Mouse (Mus musculus): ENCODE measurements around the gene Tigd2. TPM values are rescaled to one million over a fixed set of nuclear protein-coding genes. Genes with fewer than 3 reads are reported as not detected.

Gene Tigd2
- total RNA-seq (2014; rRNA removed) (10.9 and 13.2 TPM in 2 replicates), polyA plus RNA-seq (2015; fragmentation: Nextera tagmentation; extraction: Ambion mirVana) (13.9 and 14.9 TPM in 2 replicates)

DNA sequence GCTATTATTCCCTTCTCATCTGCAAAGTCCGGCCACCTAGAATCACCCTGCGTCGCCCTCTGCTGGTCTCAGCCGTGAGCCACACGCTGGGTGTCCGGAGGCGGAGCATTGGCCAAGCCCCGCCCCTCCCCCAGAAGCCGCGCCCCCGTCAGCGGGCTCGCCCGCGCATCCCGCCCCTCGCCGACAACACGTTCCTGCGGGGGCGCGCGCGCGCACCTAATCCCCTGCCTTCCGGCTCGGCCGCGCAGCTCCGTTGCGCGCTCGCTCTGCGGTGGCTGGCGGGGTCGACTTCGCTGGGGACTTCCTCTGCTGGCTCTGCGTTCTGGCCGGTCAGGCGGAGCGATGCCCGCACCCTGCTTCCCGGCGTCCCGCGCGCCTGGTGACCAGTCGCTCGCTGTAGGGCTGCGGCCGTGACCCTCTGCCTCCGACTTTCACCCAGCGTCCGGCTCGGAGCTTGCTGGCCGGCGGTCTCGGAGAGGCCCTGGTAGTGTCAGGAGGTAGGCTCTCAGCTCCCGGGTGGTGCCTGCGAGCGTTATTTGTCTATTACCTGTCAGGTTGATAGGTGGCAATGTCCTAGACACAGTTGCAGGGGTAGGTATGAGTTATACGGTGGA, at the start of gene Tigd2:
Gene Tigd2, plus strand, starts transcription at position 186 of the 614 bp plus-strand sequence.
- DNase-seq (ENCODE audit: low spot score) (peak; percentile 97), ATAC-seq (peak; percentile 99)
- no peaks in the 10 kb centered on the region for H3K9me3 ChIP-seq (ENCODE audit: low read length)
- H3K27ac ChIP-seq: peak within 1 kb of the TSS; percentile 92
- H3K4me3 ChIP-seq (ENCODE audit: low read length): peak within 1 kb of the TSS; percentile 87
- H3K27me3 ChIP-seq (ENCODE audit: insufficient read depth, low read length): no peaks in the 10 kb centered on the region
- TF ChIP-seq CTCF (IDR thresholded peaks at IDR 0.05; ENCODE audit: low read depth): peak; percentile 79
- peak within 1 kb of the TSS; percentile 84 for H3K9ac ChIP-seq (replicated peaks; ENCODE audit: low read length)
- 0 out of 2 replicates have a peak, but pooled peaks cover 3% of the 10 kb centered on the region for H3K4me1 ChIP-seq (ENCODE audit: insufficient read depth, low read length)
- H3K36me3 ChIP-seq (ENCODE audit: insufficient read depth, low read length): no peaks in the 10 kb centered on the region
- WGBS: 0% methylated on average over 60 of the region's 62 CpGs
- H3K4me2 ChIP-seq (ENCODE audit: low read depth, low read length): peak within 1 kb of the TSS; percentile 77

DNA sequence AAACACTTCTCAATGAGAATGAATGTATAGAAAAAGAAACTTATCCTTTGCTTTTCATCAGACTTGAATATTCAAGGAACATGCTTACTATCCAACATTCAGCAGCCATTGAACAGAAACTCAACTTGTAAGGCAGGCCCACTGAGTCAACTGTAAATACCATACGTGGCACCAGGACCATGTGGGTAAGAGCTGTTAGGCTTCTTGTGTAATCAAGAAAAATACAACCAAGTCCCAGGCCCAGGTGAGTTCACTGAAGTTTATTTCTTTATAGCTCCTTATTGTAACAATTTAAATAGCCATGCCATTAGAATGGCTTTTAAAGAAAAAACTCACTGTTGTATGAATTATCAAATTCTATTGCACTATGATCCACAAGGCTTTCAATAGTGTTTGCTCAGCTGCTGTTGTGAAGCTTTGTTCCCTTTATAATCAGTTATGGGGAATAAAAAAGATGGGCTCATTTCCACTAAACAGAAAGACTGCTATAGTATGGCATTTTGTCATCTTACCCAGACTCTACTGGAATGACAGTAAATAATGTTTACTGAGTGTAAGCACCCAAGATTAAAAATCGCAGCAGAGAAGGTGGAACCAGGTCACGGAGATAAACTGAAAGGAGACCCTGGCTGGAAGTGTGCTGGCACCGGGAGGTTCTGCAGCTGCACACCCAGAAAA, 46.7 kb upstream of the Tigd2 start:
- no peaks in the 10 kb centered on the region for H3K4me1 ChIP-seq (ENCODE audit: insufficient read depth, low read length)
- no peaks in the 10 kb centered on the region for H3K36me3 ChIP-seq (ENCODE audit: insufficient read depth, low read length)
- H3K27ac ChIP-seq: no peak overlapping the region
- H3K4me2 ChIP-seq (ENCODE audit: low read depth, low read length): no peak overlapping the region
- H3K9ac ChIP-seq (replicated peaks; ENCODE audit: low read length): no peak overlapping the region
- no peak overlapping the region for H3K4me3 ChIP-seq (ENCODE audit: low read length)
- H3K9me3 ChIP-seq (ENCODE audit: low read length): no peaks in the 10 kb centered on the region
- WGBS: 92% methylated on average over 4 of the region's 4 CpGs
- ATAC-seq: no peak
- H3K27me3 ChIP-seq (ENCODE audit: insufficient read depth, low read length): no peaks in the 10 kb centered on the region
- no peak for DNase-seq (ENCODE audit: low spot score)
- TF ChIP-seq CTCF (IDR thresholded peaks at IDR 0.05; ENCODE audit: low read depth): no peak

DNA sequence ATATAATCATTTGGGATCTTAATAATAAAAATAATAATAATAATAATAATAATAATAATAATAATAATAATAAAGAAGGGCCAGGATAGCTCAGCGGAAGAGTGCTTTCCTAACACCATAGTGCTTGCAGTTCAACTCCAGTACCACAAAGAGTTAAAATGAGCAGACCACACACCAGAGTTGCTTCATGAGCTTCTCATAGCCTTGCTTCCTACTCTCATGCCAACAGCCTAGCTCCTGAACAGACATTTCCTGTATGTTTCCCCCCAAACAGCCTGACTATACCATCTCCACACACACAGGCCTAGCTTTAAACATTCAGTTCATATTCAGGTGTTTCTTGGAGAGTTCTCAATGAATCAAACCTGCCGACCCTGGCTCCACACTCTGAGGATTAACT, 45.8 kb upstream of the Tigd2 start:
- Histone ChIP-seq H3K4me2 (ENCODE audit: low read depth, low read length) (no peak overlapping the region), H3K9ac (replicated peaks; ENCODE audit: low read length) (no peak overlapping the region), H3K27ac (no peak overlapping the region), H3K9me3 (ENCODE audit: low read length) (no peaks in the 10 kb centered on the region), H3K4me3 (ENCODE audit: low read length) (no peak overlapping the region), H3K36me3 (ENCODE audit: insufficient read depth, low read length) (no peaks in the 10 kb centered on the region), H3K27me3 (ENCODE audit: insufficient read depth, low read length) (no peaks in the 10 kb centered on the region), H3K4me1 (ENCODE audit: insufficient read depth, low read length) (no peaks in the 10 kb centered on the region)
- 83% methylated on average over 2 of the region's 2 CpGs for WGBS
- TF ChIP-seq CTCF (IDR thresholded peaks at IDR 0.05; ENCODE audit: low read depth): no peak
- DNase-seq (ENCODE audit: low spot score) (no peak), ATAC-seq (no peak)

DNA sequence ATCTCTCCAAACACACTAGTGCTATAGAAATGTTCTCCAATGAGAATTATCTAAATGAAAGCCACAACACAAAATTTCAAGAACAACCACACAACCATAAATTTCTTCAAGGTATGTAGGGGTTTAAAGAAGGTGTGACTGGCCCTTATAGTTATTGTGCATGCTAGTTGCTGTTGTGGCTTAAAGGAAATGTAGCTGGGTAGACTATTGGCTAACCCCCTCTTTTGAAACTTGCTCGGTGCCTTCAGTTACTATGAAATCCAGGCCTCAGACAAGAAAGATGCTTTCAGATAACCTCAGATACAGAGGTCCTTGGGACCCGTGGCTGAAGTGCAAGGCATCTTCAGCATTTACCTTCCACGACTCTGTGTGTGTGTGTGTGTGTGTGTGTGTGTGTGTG, 45.3 kb upstream of the Tigd2 start:
- WGBS: 86% methylated on average over 3 of the region's 3 CpGs
- H3K9ac ChIP-seq (replicated peaks; ENCODE audit: low read length): no peak overlapping the region
- no peak overlapping the region for H3K4me2 ChIP-seq (ENCODE audit: low read depth, low read length)
- H3K4me1 ChIP-seq (ENCODE audit: insufficient read depth, low read length): no peaks in the 10 kb centered on the region
- H3K36me3 ChIP-seq (ENCODE audit: insufficient read depth, low read length): no peaks in the 10 kb centered on the region
- TF ChIP-seq CTCF (IDR thresholded peaks at IDR 0.05; ENCODE audit: low read depth): no peak
- H3K27ac ChIP-seq: no peak overlapping the region
- H3K9me3 ChIP-seq (ENCODE audit: low read length): no peaks in the 10 kb centered on the region
- H3K27me3 ChIP-seq (ENCODE audit: insufficient read depth, low read length): no peaks in the 10 kb centered on the region
- H3K4me3 ChIP-seq (ENCODE audit: low read length): no peak overlapping the region
- ATAC-seq (no peak), DNase-seq (ENCODE audit: low spot score) (no peak)

DNA sequence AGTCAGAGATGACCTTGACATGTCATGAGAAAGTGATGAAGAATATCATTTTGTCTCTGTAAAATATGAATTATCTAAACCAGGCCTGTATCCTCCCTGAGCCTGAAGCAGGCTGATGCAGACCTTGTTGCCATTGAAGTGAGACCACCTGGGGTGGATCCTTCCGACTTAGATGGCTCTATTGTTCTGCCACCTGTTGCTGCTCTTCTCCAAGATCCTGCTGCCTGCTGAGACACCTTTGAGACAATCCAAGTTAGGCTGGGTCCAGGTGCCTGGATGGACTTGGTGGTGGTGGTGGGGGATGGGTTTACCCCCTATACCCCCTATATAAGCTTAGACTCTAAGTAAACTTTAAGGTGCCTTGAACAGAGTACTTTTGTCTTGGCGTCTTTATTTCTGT, 39.7 kb upstream of the Tigd2 start:
- H3K27ac ChIP-seq: no peak overlapping the region

DNA sequence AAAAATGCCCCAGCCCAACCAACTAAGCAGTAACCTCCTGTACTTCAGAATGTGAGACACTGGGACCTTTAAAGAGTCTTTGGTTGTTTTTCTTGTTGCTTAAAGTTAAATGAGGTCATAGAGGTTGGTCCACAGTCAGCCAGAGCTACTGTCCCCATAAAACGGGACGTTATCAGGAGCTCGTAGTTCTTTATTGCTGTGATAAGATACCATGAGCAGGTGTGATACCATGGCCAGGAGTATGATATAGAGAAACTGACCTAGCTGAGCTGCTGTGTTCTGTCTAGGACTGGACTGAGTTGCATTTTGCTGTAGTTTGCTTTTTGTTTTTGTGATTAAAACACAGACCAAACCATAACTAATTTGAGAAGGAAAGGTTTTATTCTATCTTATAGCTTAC, 37.4 kb upstream of the Tigd2 start:
- no peak overlapping the region for H3K4me3 ChIP-seq (ENCODE audit: low read length)
- H3K27ac ChIP-seq: no peak overlapping the region
- 90% methylated on average over 3 of the region's 3 CpGs for WGBS
- TF ChIP-seq CTCF (IDR thresholded peaks at IDR 0.05; ENCODE audit: low read depth): no peak
- ATAC-seq (no peak), DNase-seq (ENCODE audit: low spot score) (no peak)
- no peaks in the 10 kb centered on the region for H3K36me3 ChIP-seq (ENCODE audit: insufficient read depth, low read length)
- no peaks in the 10 kb centered on the region for H3K9me3 ChIP-seq (ENCODE audit: low read length)
- no peak overlapping the region for H3K4me2 ChIP-seq (ENCODE audit: low read depth, low read length)
- no peaks in the 10 kb centered on the region for H3K27me3 ChIP-seq (ENCODE audit: insufficient read depth, low read length)
- no peak overlapping the region for H3K9ac ChIP-seq (replicated peaks; ENCODE audit: low read length)
- no peaks in the 10 kb centered on the region for H3K4me1 ChIP-seq (ENCODE audit: insufficient read depth, low read length)

More for the DNA sequence above, 39.7 kb upstream of the Tigd2 start:
- WGBS: 25% methylated on average over 2 of the region's 2 CpGs
- H3K4me3 ChIP-seq (ENCODE audit: low read length): no peak overlapping the region
- no peaks in the 10 kb centered on the region for H3K36me3 ChIP-seq (ENCODE audit: insufficient read depth, low read length)
- H3K9ac ChIP-seq (replicated peaks; ENCODE audit: low read length): no peak overlapping the region
- DNase-seq (ENCODE audit: low spot score) (no peak), ATAC-seq (no peak)
- no peaks in the 10 kb centered on the region for H3K4me1 ChIP-seq (ENCODE audit: insufficient read depth, low read length)
- H3K9me3 ChIP-seq (ENCODE audit: low read length): no peaks in the 10 kb centered on the region
- H3K4me2 ChIP-seq (ENCODE audit: low read depth, low read length): no peak overlapping the region
- H3K27me3 ChIP-seq (ENCODE audit: insufficient read depth, low read length): no peaks in the 10 kb centered on the region
- no peak for TF ChIP-seq CTCF (IDR thresholded peaks at IDR 0.05; ENCODE audit: low read depth)

DNA sequence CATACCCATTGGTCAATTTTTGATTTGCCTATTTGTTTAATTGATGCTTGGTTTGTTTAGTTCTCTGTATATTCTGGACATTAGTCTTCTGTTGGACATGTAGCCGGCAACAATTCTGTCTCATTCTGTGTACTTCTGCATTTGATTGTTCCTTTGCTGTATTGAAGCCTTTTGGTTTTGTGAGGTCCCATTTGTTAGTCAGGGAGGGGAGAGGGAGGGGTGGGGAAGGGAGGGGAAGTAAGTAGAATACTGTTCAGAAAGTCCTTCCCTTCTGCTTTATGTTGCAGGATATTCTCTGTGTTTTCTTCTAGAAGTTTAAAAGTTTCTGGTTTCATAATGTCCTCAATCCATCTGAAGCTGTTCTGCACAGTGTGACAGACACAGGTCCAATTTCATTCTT, 34.7 kb upstream of the Tigd2 start:
- Histone ChIP-seq H3K4me1 (ENCODE audit: insufficient read depth, low read length) (no peaks in the 10 kb centered on the region), H3K4me2 (ENCODE audit: low read depth, low read length) (no peak overlapping the region), H3K27me3 (ENCODE audit: insufficient read depth, low read length) (no peaks in the 10 kb centered on the region), H3K9ac (replicated peaks; ENCODE audit: low read length) (no peak overlapping the region), H3K36me3 (ENCODE audit: insufficient read depth, low read length) (no peaks in the 10 kb centered on the region), H3K27ac (no peak overlapping the region), H3K4me3 (ENCODE audit: low read length) (no peak overlapping the region), H3K9me3 (ENCODE audit: low read length) (no peaks in the 10 kb centered on the region)
- WGBS: 72% methylated on average over 1 of the region's 1 CpGs
- DNase-seq (ENCODE audit: low spot score) (no peak), ATAC-seq (no peak)
- no peak for TF ChIP-seq CTCF (IDR thresholded peaks at IDR 0.05; ENCODE audit: low read depth)

Measured in hindbrain, postnatal 0 days (tissue).